Mouse (Mus musculus) urinary bladder, adult 18-20 months (tissue): ENCODE results near the gene Olfr1509.
"Not testable (repeated sequence)": the region's sequence is repeated elsewhere in the genome, so short reads cannot be mapped to it uniquely, and the experiment has no call there.

ENCODE experiments used
- DNase-seq, 2 experiments: peaks; one replicate each; pipeline ENCODE4 v3.0.0; 2022; ENCODE audit warnings: low spot score in 2 of 2, mixed read lengths in 2 of 2

Gene Olfr1509

DNA sequence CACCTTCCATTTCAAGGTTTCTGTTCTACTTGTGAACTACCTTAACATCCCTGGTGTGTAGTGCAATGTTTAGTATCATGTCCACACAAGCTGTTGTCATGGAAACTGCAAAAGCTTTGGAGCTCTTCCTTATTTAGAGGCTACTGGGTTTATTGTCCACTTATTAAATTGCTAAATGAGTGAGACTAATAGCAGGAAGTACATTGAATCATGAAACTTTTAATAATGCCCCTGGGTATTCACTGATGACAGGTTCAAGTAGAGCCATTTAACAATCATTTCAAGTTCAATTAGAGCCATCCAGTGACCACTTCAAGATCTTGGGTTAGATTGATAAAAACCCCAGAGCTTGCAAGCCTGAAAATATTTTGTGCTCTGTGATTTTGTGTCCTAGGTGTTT is at the start of gene Olfr1509:
Gene Olfr1509, plus strand, starts transcription at position 301 of the 400 bp plus-strand sequence.
- DNase-seq: no peak

DNA sequence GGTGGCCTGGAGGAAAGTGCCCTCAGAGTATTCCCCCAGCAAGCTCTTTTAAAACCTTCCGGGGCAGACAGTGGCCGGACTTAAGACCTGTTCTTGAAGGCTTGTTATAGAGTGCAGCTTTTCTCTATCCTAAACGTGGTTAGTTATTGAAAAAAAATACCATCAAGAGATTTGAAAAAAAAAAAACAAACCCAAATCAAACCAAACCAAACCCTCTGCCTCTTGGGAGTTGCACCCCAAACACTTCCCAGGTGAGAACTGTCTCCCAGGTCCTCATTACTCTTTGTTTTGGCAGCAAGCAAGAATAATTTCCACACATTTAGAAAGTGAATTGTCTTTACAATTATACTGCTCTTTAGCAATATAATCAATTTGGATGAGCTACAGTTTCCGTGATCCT is 45.5 kb upstream of the Olfr1509 start, which contains the start of gene Olfr1511:
Gene Olfr1511, minus strand, starts transcription at position 101 of the 400 bp plus-strand sequence.
- no peak for DNase-seq

DNA sequence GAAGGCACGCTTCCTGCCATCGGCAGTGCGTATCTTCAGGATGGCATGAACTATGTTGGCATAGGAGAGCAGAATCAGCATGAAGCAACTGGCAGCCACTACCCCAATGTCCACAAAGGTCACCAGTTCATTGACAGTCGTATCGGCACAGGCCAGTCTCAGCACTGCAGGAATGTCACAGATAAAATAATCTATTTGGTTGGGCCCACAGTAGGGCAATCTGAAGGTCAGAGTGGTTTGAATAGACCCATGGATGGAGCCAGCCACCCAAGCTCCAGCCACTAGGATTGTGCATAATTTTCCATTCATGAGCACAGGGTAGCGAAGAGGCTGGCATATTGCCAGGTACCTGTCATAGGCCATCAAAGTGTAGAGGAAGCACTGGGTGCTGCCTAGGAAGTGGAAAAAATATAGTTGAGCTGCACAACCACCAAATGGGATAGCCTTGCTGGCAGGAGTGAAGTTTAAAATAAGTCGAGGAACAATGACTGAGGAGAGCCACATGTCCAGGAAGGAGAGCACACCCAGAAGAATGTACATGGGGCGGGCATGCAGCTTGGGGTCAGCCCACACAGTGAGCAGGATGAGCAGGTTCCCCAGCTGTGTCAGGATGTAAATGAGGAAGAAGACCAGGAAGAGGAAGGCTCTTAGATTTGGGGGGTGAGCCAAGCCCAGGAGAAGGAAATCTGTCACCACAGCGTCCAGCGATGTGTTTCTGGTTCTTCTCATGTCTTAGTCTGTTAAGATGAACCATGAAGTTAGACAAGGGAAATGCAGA is 32.5 kb upstream of the Olfr1509 start:
- DNase-seq: not testable (repeated sequence)

DNA sequence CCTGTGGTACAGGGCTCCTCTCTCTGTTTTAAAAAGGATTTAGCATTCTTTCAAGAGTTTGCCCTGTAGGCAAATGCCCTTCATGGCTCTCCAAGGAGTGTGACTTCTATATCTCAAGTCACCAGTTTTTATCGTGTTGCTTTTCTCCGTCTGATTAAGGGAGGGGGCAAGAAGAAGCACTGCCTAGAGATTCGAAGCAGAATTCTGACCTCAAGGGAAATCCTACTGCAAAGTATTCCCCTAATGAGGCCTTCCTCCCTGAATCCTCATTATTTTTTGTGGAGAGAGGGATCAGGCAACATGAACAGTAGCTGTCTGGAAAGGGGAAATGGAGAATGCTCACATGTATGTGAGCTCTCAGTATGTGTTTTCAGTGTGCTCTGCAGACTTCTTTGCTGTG is 28.5 kb upstream of the Olfr1509 start, which contains the start of gene Olfr1510:
Gene Olfr1510, minus strand, starts transcription at position 101 of the 400 bp plus-strand sequence.
- DNase-seq: no peak

DNA sequence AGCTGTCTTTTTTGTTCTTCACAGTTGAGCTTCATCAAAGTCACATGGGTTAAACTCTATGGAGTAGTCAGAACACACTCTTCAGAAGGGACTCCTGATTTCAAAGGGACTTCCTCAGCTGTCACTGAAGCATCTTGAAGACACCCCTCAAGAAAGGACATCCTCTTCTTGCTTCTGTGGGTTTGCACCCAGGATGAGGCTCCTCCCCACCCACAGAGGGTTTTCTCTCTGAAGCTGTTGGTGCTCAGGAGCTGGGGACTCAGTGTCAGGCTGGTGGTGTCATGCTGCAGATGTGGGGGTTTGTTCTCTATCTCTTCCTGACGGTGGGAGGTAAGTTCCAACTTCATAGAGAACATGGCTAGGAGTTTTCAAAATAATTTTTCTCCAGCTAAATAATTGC is 15.1 kb upstream of the Olfr1509 start:
- DNase-seq: no peak

DNA sequence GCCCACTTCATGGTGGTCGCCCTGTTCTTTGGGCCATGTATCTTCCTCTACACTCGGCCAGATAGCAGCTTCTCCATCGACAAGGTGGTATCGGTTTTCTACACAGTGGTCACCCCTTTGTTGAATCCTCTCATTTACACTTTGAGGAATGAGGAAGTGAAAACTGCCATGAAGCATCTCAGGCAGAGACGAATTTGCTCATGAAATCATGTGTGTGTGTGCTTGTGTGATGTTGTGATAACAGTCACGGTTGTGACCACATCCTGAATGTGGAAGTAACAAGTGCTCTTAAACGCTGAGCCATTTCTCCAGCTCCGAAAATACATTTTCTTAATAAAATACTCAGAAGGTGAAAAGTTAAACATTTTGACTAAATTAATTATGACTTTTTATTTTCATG is 8.3 kb downstream of the Olfr1509 start:
- no peak for DNase-seq

DNA sequence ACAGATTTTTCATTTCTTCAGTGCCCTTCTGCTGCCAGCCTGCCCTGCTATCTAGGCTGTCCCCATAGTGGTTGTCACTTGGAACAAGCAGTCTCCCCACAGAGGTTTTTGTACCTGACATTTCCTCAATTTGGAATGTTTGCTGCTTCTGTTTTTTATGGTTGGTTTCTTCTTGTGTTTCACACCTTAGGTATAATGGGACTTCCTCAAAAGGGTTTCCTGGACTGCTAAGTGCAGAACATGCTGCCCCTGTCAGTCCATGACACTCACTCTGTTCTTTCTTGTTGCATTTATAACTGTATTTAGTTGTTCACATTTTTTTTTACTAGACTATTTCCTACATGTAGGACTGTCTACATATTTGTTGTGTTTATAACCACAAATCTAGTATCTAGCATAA is 19.1 kb downstream of the Olfr1509 start:
- DNase-seq: no peak

DNA sequence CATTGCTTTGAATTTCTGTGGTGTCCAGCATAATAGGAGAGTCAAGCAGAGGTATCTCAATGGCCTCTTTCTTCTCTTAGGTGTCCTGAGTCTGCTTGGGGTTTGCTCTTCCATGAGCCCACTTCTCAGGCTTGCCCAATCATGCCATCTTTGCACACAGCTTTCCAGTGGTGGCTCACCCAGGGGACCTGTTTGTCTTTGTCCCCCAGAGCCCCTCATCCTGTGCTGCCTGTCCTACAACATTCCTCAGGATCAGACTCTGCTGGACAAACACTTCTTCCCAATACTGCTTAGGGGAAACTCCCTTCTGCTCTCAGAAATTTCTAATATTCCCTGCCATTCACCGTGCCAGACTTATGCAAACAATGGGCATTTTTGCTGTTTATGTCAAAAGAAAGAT is 22.9 kb downstream of the Olfr1509 start:
- DNase-seq: no peak

DNA sequence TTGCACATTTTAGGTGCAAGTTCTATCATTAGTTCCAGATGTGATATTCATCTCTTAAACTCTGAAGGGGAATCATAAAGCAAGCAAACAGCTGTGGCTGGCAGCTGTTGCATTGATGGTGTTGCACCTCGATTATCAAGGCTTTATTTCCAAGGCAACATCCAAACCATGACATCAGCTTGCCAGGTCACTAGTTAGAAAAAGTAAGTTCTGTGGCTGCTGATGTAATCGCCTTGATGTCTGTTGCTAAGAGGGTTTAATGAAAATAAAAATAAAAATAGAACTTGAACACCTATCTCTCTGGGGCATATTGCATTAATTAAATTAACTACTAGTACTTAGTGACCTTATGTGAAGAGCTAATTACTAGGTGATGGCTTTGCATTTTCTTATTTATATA is 24.6 kb downstream of the Olfr1509 start, which contains the start of gene Olfr1508:
Gene Olfr1508, minus strand, starts transcription at position 101 of the 400 bp plus-strand sequence.
- DNase-seq: no peak

DNA sequence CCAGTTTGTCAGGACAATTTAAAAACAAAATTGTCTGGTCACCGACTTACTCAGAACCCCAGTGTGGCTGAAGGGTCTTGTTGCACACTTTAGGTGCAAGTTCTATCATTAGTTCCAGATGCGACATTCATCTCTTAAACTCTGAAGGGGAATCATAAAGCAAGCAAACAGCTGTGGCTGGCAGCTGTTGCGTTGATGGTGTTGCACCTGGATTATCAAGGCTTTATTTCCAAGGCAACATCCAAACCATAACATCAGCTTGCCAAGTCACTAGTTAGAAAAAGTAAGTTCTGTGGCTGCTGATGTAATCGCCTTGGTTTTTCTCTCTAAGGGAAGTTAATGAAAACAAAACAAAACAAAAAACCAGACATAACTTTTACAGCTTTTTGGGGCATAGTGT is 52.7 kb downstream of the Olfr1509 start, which contains the start of gene Olfr1507:
Gene Olfr1507, minus strand, starts transcription at position 234 of the 400 bp plus-strand sequence.
- no peak for DNase-seq
